Mouse (Mus musculus): Measurements from ENCODE around the gene Sox6. TPM values are rescaled to one million over a fixed set of nuclear protein-coding genes. Genes with fewer than 3 reads are reported as not detected.

Sox6 gene
- polyA plus RNA-seq, 1 experiment = 3.9 TPM

GRCm38 (mm10) chr7:115947916-115948315 lies 90.7 kb downstream of the Sox6 start:
- 74% methylated on average over 2 of the region's 2 CpGs for WGBS
- no peak overlapping the region for H3K4me3 ChIP-seq (replicated peaks; ENCODE audit: extremely low read depth, low read depth, low read length)
- no peak for DNase-seq

GRCm38 (mm10) chr7:115946559-115946958 lies 92.0 kb downstream of the Sox6 start:
- Histone ChIP-seq H3K4me3 (replicated peaks; ENCODE audit: extremely low read depth, low read depth, low read length) (no peak overlapping the region), H3K4me1 (ENCODE audit: control insufficient read depth, insufficient read depth, low read length) (no peaks in the 10 kb centered on the region)
- 93% methylated on average over 12 of the region's 12 CpGs for WGBS
- no peak for DNase-seq
- TF ChIP-seq POLR2A (IDR thresholded peaks at IDR 0.05; ENCODE audit: borderline replicate concordance, extremely low read depth, low read depth, low read length) = no peak
- no peak for TF ChIP-seq CTCF (IDR thresholded peaks at IDR 0.05; ENCODE audit: insufficient read depth, low read length)

More at GRCm38 (mm10) chr7:115947916-115948315, 90.7 kb downstream of the Sox6 start:
- TF ChIP-seq POLR2A (IDR thresholded peaks at IDR 0.05; ENCODE audit: borderline replicate concordance, extremely low read depth, low read depth, low read length) = no peak
- no peak for TF ChIP-seq CTCF (IDR thresholded peaks at IDR 0.05; ENCODE audit: insufficient read depth, low read length)
- no peaks in the 10 kb centered on the region for H3K4me1 ChIP-seq (ENCODE audit: control insufficient read depth, insufficient read depth, low read length)

- WGBS = 84% methylated on average over 4 of the region's 4 CpGs
- H3K4me3 ChIP-seq (replicated peaks; ENCODE audit: extremely low read depth, low read depth, low read length) = no peak overlapping the region
- DNase-seq = no peak
- no peaks in the 10 kb centered on the region for H3K4me1 ChIP-seq (ENCODE audit: control insufficient read depth, insufficient read depth, low read length)
- TF ChIP-seq CTCF (IDR thresholded peaks at IDR 0.05; ENCODE audit: insufficient read depth, low read length) (no peak), POLR2A (IDR thresholded peaks at IDR 0.05; ENCODE audit: borderline replicate concordance, extremely low read depth, low read depth, low read length) (no peak)
Measured at GRCm38 (mm10) chr7:115945516-115945915, 93.1 kb downstream of the Sox6 start.

GRCm38 (mm10) chr7:115944250-115944649 lies 94.3 kb downstream of the Sox6 start:
- DNase-seq = no peak
- TF ChIP-seq CTCF (IDR thresholded peaks at IDR 0.05; ENCODE audit: insufficient read depth, low read length) (no peak), POLR2A (IDR thresholded peaks at IDR 0.05; ENCODE audit: borderline replicate concordance, extremely low read depth, low read depth, low read length) (no peak)
- Histone ChIP-seq H3K4me3 (replicated peaks; ENCODE audit: extremely low read depth, low read depth, low read length) (no peak overlapping the region), H3K4me1 (ENCODE audit: control insufficient read depth, insufficient read depth, low read length) (no peaks in the 10 kb centered on the region)
- 59% methylated on average over 5 of the region's 5 CpGs for WGBS

- Histone ChIP-seq H3K4me1 (ENCODE audit: control insufficient read depth, insufficient read depth, low read length) (no peaks in the 10 kb centered on the region), H3K4me3 (replicated peaks; ENCODE audit: extremely low read depth, low read depth, low read length) (no peak overlapping the region)
- TF ChIP-seq CTCF (IDR thresholded peaks at IDR 0.05; ENCODE audit: insufficient read depth, low read length) (no peak), POLR2A (IDR thresholded peaks at IDR 0.05; ENCODE audit: borderline replicate concordance, extremely low read depth, low read depth, low read length) (no peak)
- no peak for DNase-seq
- WGBS = 55% methylated on average over 6 of the region's 6 CpGs
Measured at GRCm38 (mm10) chr7:115941766-115942165, 96.8 kb downstream of the Sox6 start.

- DNase-seq = no peak
- H3K4me3 ChIP-seq (replicated peaks; ENCODE audit: extremely low read depth, low read depth, low read length) = no peak overlapping the region
- TF ChIP-seq POLR2A (IDR thresholded peaks at IDR 0.05; ENCODE audit: borderline replicate concordance, extremely low read depth, low read depth, low read length) (no peak), CTCF (IDR thresholded peaks at IDR 0.05; ENCODE audit: insufficient read depth, low read length) (no peak)
- 87% methylated on average over 5 of the region's 5 CpGs for WGBS
- no peaks in the 10 kb centered on the region for H3K4me1 ChIP-seq (ENCODE audit: control insufficient read depth, insufficient read depth, low read length)
Measured at GRCm38 (mm10) chr7:115939292-115939691, 99.3 kb downstream of the Sox6 start.

- no peaks in the 10 kb centered on the region for H3K4me1 ChIP-seq (ENCODE audit: control insufficient read depth, insufficient read depth, low read length)
- TF ChIP-seq CTCF (IDR thresholded peaks at IDR 0.05; ENCODE audit: insufficient read depth, low read length) (no peak), POLR2A (IDR thresholded peaks at IDR 0.05; ENCODE audit: borderline replicate concordance, extremely low read depth, low read depth, low read length) (no peak)
- H3K4me3 ChIP-seq (replicated peaks; ENCODE audit: extremely low read depth, low read depth, low read length) = no peak overlapping the region
- DNase-seq = no peak
- WGBS = 63% methylated on average over 1 of the region's 1 CpGs
Measured at GRCm38 (mm10) chr7:115936908-115937307, 101.7 kb downstream of the Sox6 start.

- WGBS = 76% methylated on average over 1 of the region's 1 CpGs
- no peak for TF ChIP-seq CTCF (IDR thresholded peaks at IDR 0.05; ENCODE audit: insufficient read depth, low read length)
- no peak for TF ChIP-seq POLR2A (IDR thresholded peaks at IDR 0.05; ENCODE audit: borderline replicate concordance, extremely low read depth, low read depth, low read length)
- Histone ChIP-seq H3K4me1 (ENCODE audit: control insufficient read depth, insufficient read depth, low read length) (no peaks in the 10 kb centered on the region), H3K4me3 (replicated peaks; ENCODE audit: extremely low read depth, low read depth, low read length) (no peak overlapping the region)
- no peak for DNase-seq
Measured at GRCm38 (mm10) chr7:115915338-115915737, 123.3 kb downstream of the Sox6 start.

GRCm38 (mm10) chr7:115910313-115910712 lies 128.3 kb downstream of the Sox6 start:
- TF ChIP-seq POLR2A (IDR thresholded peaks at IDR 0.05; ENCODE audit: borderline replicate concordance, extremely low read depth, low read depth, low read length) = no peak
- TF ChIP-seq CTCF (IDR thresholded peaks at IDR 0.05; ENCODE audit: insufficient read depth, low read length) = no peak
- no peak overlapping the region for H3K4me3 ChIP-seq (replicated peaks; ENCODE audit: extremely low read depth, low read depth, low read length)
- H3K4me1 ChIP-seq (ENCODE audit: control insufficient read depth, insufficient read depth, low read length) = no peaks in the 10 kb centered on the region
- WGBS = 87% methylated on average over 1 of the region's 1 CpGs
- DNase-seq = no peak

- TF ChIP-seq CTCF (IDR thresholded peaks at IDR 0.05; ENCODE audit: insufficient read depth, low read length) (no peak), POLR2A (IDR thresholded peaks at IDR 0.05; ENCODE audit: borderline replicate concordance, extremely low read depth, low read depth, low read length) (no peak)
- Histone ChIP-seq H3K4me3 (replicated peaks; ENCODE audit: extremely low read depth, low read depth, low read length) (no peak overlapping the region), H3K4me1 (ENCODE audit: control insufficient read depth, insufficient read depth, low read length) (no peaks in the 10 kb centered on the region)
- DNase-seq = no peak
- WGBS = 88% methylated on average over 9 of the region's 9 CpGs
Measured at GRCm38 (mm10) chr7:115904798-115905207, 133.8 kb downstream of the Sox6 start.

All from lung, adult 2 months (tissue).